Mouse (Mus musculus) C2C12 (cell line): ENCODE results near the gene Nkx2-3. TPM values are rescaled to one million over a fixed set of nuclear protein-coding genes. Genes with fewer than 3 reads are reported as not detected.

ENCODE experiments used
- H3K27me3 ChIP-seq: one replicate; pipeline ENCODE4 v1.6.1; 2011; ENCODE audit not compliant: control insufficient read depth, insufficient read depth, insufficient read length
- H3K36me3 ChIP-seq: one replicate; pipeline ENCODE4 v1.6.1; 2011; ENCODE audit not compliant: control insufficient read depth, insufficient read depth
- H3K4me3 ChIP-seq: one replicate; pipeline ENCODE4 v1.5.1; 2011; ENCODE audit warnings: mild to moderate bottlenecking, control low read depth; ENCODE audit not compliant: poor library complexity, insufficient read depth, severe bottlenecking
- H3K79me2 ChIP-seq: one replicate; pipeline ENCODE4 v1.6.1; 2011; ENCODE audit not compliant: control insufficient read depth, insufficient read depth
- H3K79me3 ChIP-seq: one replicate; pipeline ENCODE4 v1.6.1; 2011; ENCODE audit warnings: low read depth, control low read depth
- H3ac ChIP-seq: one replicate; pipeline ENCODE3; 2011; ENCODE audit warnings: low read depth; ENCODE audit not compliant: control insufficient read depth, insufficient read length
- CEBPB ChIP-seq: IDR thresholded peaks from one replicate; pipeline ENCODE4 v1.6.1; 2011; ENCODE audit warnings: low read depth, mild to moderate bottlenecking, control low read depth, moderate library complexity
- CTCF ChIP-seq: IDR thresholded peaks from one replicate; pipeline ENCODE4 v1.5.1; 2011; ENCODE audit not compliant: control insufficient read depth, insufficient read depth, insufficient read length
- FOSL1 ChIP-seq: IDR thresholded peaks from one replicate; pipeline ENCODE4 v1.8.0; 2011; ENCODE audit warnings: mild to moderate bottlenecking, low read length; ENCODE audit not compliant: poor library complexity, insufficient read depth, severe bottlenecking
- MAX ChIP-seq: IDR thresholded peaks from one replicate; pipeline ENCODE4 v1.6.1; 2011; ENCODE audit warnings: mild to moderate bottlenecking, control low read depth
- MYOD1 ChIP-seq: IDR thresholded peaks from one replicate; pipeline ENCODE4 v1.6.1; 2011; ENCODE audit warnings: low read depth; ENCODE audit not compliant: control insufficient read depth, insufficient read length
- MYOG ChIP-seq: IDR thresholded peaks from one replicate; pipeline ENCODE4 v1.6.1; 2011; ENCODE audit not compliant: control insufficient read depth, insufficient read length; ENCODE audit errors: extremely low read depth
- USF1 ChIP-seq: IDR thresholded peaks from one replicate; pipeline ENCODE4 v1.6.1; 2011; ENCODE audit warnings: low read depth, mild to moderate bottlenecking, control low read depth, moderate library complexity
- polyA plus RNA-seq: library from polyadenylated mRNA; unstranded; fragments of >200 nt; fragmentation: generic; extraction: Trizol; gene quantifications from one replicate; pipeline ENCODE4 v1.2.1, GENCODE M21; 2012; ENCODE audit warnings: missing spikeins

Nkx2-3 gene
- polyA plus RNA-seq, 1 experiment: 0.02 TPM

- H3ac ChIP-seq: no peak overlapping the region
- no peaks in the 10 kb centered on the region for H3K79me2 ChIP-seq
- peaks cover 53% of the 10 kb centered on the region for H3K27me3 ChIP-seq
- no peak overlapping the region for H3K4me3 ChIP-seq
- TF ChIP-seq CEBPB (no peak), FOSL1 (no peak), MAX (no peak), CTCF (no peak), MYOD1 (no peak), MYOG (no peak), USF1 (no peak)
- H3K36me3 ChIP-seq: no peaks in the 10 kb centered on the region
- H3K79me3 ChIP-seq: no peaks in the 10 kb centered on the region
These were observed 15.1 kb upstream of the Nkx2-3 start for GRCm38 (mm10) chr19:43596981-43597380.

GRCm38 (mm10) chr19:43598741-43599660 lies 13.1 kb upstream of the Nkx2-3 start:
- no peak for TF ChIP-seq CEBPB
- no peak for TF ChIP-seq CTCF
- no peak for TF ChIP-seq USF1
- no peak for TF ChIP-seq MYOD1
- TF ChIP-seq MYOG: no peak
- no peak for TF ChIP-seq FOSL1
- Histone ChIP-seq H3K79me2 (no peaks in the 10 kb centered on the region), H3ac (no peak overlapping the region), H3K36me3 (no peaks in the 10 kb centered on the region), H3K4me3 (no peak overlapping the region), H3K27me3 (peaks cover 42% of the 10 kb centered on the region), H3K79me3 (no peaks in the 10 kb centered on the region)

GRCm38 (mm10) chr19:43599776-43600544 lies 12.2 kb upstream of the Nkx2-3 start:
- Histone ChIP-seq H3K27me3 (peaks cover 35% of the 10 kb centered on the region), H3K36me3 (no peaks in the 10 kb centered on the region), H3ac (no peak overlapping the region), H3K4me3 (no peak overlapping the region), H3K79me2 (no peaks in the 10 kb centered on the region), H3K79me3 (no peaks in the 10 kb centered on the region)
- no peak for TF ChIP-seq MYOD1
- TF ChIP-seq FOSL1: no peak
- TF ChIP-seq MYOG: no peak
- TF ChIP-seq CEBPB: no peak
- TF ChIP-seq MAX: no peak
- TF ChIP-seq CTCF: no peak
- no peak for TF ChIP-seq USF1

GRCm38 (mm10) chr19:43600545-43601331 lies 11.4 kb upstream of the Nkx2-3 start:
- no peak overlapping the region for H3K4me3 ChIP-seq
- H3K27me3 ChIP-seq: peaks cover 28% of the 10 kb centered on the region
- TF ChIP-seq CEBPB (no peak), MAX (no peak), USF1 (no peak), FOSL1 (no peak), CTCF (no peak), MYOG (no peak), MYOD1 (no peak)
- H3ac ChIP-seq: no peak overlapping the region
- no peaks in the 10 kb centered on the region for H3K79me3 ChIP-seq
- no peaks in the 10 kb centered on the region for H3K79me2 ChIP-seq
- no peaks in the 10 kb centered on the region for H3K36me3 ChIP-seq

GRCm38 (mm10) chr19:43601440-43601839 lies 10.7 kb upstream of the Nkx2-3 start:
- Histone ChIP-seq H3K4me3 (no peak overlapping the region), H3ac (no peak overlapping the region), H3K79me2 (no peaks in the 10 kb centered on the region), H3K27me3 (peaks cover 27% of the 10 kb centered on the region), H3K79me3 (no peaks in the 10 kb centered on the region), H3K36me3 (no peaks in the 10 kb centered on the region)
- TF ChIP-seq USF1 (no peak), CTCF (no peak), MYOG (no peak), CEBPB (no peak), FOSL1 (no peak), MYOD1 (no peak), MAX (no peak)
